Comparison of ENCODE assay signal across 8 mouse cellular contexts in the genomic region with DNA sequence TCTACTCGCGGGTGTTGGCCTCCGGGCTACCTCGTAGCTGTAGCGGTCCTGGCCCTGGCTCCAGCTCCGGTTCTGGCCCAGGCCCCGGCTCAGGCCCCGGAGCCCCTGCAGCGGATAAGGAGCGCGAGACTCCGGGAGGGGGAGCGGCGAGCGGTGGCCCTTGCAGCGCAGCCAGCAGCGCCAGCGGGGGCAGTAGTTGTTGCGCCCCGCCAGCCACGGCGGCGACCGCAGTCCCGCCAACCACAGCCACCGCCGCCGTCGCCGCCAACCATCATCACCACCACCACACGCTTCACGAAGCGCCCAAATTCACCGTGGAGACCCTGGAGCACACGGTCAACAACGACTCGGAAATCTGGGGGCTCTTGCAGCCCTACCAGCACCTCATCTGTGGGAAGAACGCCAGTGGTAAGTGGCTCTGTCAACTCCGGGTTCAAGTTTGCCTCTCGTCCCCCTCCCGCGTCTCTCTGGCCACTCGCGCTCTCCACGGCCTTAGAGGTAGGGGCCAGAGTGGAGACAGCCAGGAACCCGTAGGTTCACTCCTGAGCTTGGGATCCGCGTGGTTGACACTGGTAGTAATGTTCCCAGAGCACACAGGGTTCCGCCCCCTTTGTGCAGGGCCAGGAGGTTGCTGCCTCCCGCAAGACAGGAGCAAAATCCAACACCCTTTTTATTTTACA. TPM values are rescaled to one million over a fixed set of nuclear protein-coding genes. Genes with fewer than 3 reads are reported as not detected.
DNase-seq lines count a peak whose midpoint lies in the region; ATAC-seq and TF ChIP-seq lines count a peak whose summit lies in the region.

No protein-coding gene starts in this region.

- H3K27ac ChIP-seq in embryonic facial prominence, embryonic 13.5 days, result no peak overlapping the region
- peak overlapping the region; percentile 81 for H3K27ac ChIP-seq in hindbrain, embryonic 13.5 days
- H3K27ac ChIP-seq in liver, embryonic 11.5 days (ENCODE audit: low read depth, low read length), result no peak overlapping the region
- no peak overlapping the region for H3K27ac ChIP-seq in neural tube, embryonic 14.5 days (ENCODE audit: low read depth, low read length)

- under 1% methylated on average over 48 of the region's 50 CpGs for WGBS in embryonic facial prominence, embryonic 13.5 days
- WGBS in hindbrain, embryonic 13.5 days, result 1% methylated on average over 50 of the region's 50 CpGs
- WGBS in liver, embryonic 11.5 days, result 2% methylated on average over 50 of the region's 50 CpGs
- 1% methylated on average over 49 of the region's 50 CpGs for WGBS in neural tube, embryonic 14.5 days

- H3K4me1 ChIP-seq in G1E (ENCODE audit: insufficient read depth, low read depth, low read length), result no peaks in the 10 kb centered on the region
- H3K4me1 ChIP-seq in embryonic facial prominence, embryonic 13.5 days, result peaks cover 37% of the 10 kb centered on the region
- peaks cover 51% of the 10 kb centered on the region for H3K4me1 ChIP-seq in hindbrain, embryonic 13.5 days (replicated peaks)
- no peaks in the 10 kb centered on the region for H3K4me1 ChIP-seq in liver, embryonic 11.5 days (replicated peaks; ENCODE audit: control insufficient read depth, insufficient read depth, low read length)
- 0 out of 2 replicates have a peak, but pooled peaks cover 4% of the 10 kb centered on the region for H3K4me1 ChIP-seq in neural tube, embryonic 14.5 days (ENCODE audit: control insufficient read depth, insufficient read depth, low read length)

- peak overlapping the region; percentile 100 for H3K4me2 ChIP-seq in embryonic facial prominence, embryonic 13.5 days
- peak overlapping the region; percentile 98 for H3K4me2 ChIP-seq in hindbrain, embryonic 13.5 days
- peak overlapping the region; percentile 90 for H3K4me2 ChIP-seq in liver, embryonic 11.5 days
- peak overlapping the region; percentile 95 for H3K4me2 ChIP-seq in neural tube, embryonic 14.5 days (ENCODE audit: low read depth, low read length)

- peaks cover 87% of the 10 kb centered on the region for H3K9me3 ChIP-seq in G1E (replicated peaks)
- no peaks in the 10 kb centered on the region for H3K9me3 ChIP-seq in embryonic facial prominence, embryonic 13.5 days
- H3K9me3 ChIP-seq in hindbrain, embryonic 13.5 days, result no peaks in the 10 kb centered on the region
- no peaks in the 10 kb centered on the region for H3K9me3 ChIP-seq in liver, embryonic 11.5 days (ENCODE audit: control insufficient read depth, low read length)
- no peaks in the 10 kb centered on the region for H3K9me3 ChIP-seq in neural tube, embryonic 14.5 days (ENCODE audit: control insufficient read depth, low read length)

- peak; percentile 28 for DNase-seq in gastrocnemius, postnatal 10 days
- no peak for DNase-seq in gastrocnemius, postnatal 4 days (ENCODE audit: low spot score in 2 of 2)
- no peak for DNase-seq in G1E (ENCODE audit: low spot score)
- DNase-seq in liver, embryonic 11.5 days (ENCODE audit: low spot score), result peak; percentile 32

- no peaks in the 10 kb centered on the region for H3K27me3 ChIP-seq in G1E (ENCODE audit: insufficient read depth, low read length)
- H3K27me3 ChIP-seq in embryonic facial prominence, embryonic 13.5 days, result peaks cover 18% of the 10 kb centered on the region
- H3K27me3 ChIP-seq in hindbrain, embryonic 13.5 days, result 0 out of 2 replicates have a peak, but pooled peaks cover 3% of the 10 kb centered on the region
- peaks cover 29% of the 10 kb centered on the region for H3K27me3 ChIP-seq in liver, embryonic 11.5 days (replicated peaks; ENCODE audit: control insufficient read depth, insufficient read depth, low read length)
- peaks cover 3% of the 10 kb centered on the region; the same call in 1 of the 2 replicates for H3K27me3 ChIP-seq in neural tube, embryonic 14.5 days (ENCODE audit: control insufficient read depth, insufficient read depth, low read length)

- H3K9ac ChIP-seq in embryonic facial prominence, embryonic 13.5 days, result peak overlapping the region; percentile 83
- H3K9ac ChIP-seq in hindbrain, embryonic 13.5 days, result peak overlapping the region; percentile 85
- H3K9ac ChIP-seq in liver, embryonic 11.5 days (ENCODE audit: low read depth, low read length), result no peak overlapping the region
- peak overlapping the region; percentile 74 for H3K9ac ChIP-seq in neural tube, embryonic 14.5 days (replicated peaks; ENCODE audit: low read depth, low read length)

- no peaks in the 10 kb centered on the region for H3K36me3 ChIP-seq in G1E (replicated peaks)
- H3K36me3 ChIP-seq in embryonic facial prominence, embryonic 13.5 days, result no peaks in the 10 kb centered on the region
- no peaks in the 10 kb centered on the region for H3K36me3 ChIP-seq in hindbrain, embryonic 13.5 days
- H3K36me3 ChIP-seq in liver, embryonic 11.5 days (ENCODE audit: control insufficient read depth, insufficient read depth, low read length), result no peaks in the 10 kb centered on the region
- H3K36me3 ChIP-seq in neural tube, embryonic 14.5 days (ENCODE audit: control insufficient read depth, insufficient read depth, low read length), result no peaks in the 10 kb centered on the region

- TF ChIP-seq CTCF in G1E (IDR thresholded peaks at IDR 0.05; ENCODE audit: low read depth, low read length), result no peak

- peak overlapping the region; percentile 35; the same call in 1 of the 2 replicates for H3K4me3 ChIP-seq in G1E (ENCODE audit: low read depth, low read length)
- H3K4me3 ChIP-seq in embryonic facial prominence, embryonic 13.5 days, result peak overlapping the region; percentile 69
- peak overlapping the region; percentile 73 for H3K4me3 ChIP-seq in hindbrain, embryonic 13.5 days
- H3K4me3 ChIP-seq in liver, embryonic 11.5 days (ENCODE audit: low read depth, low read length), result peak overlapping the region; percentile 53
- H3K4me3 ChIP-seq in neural tube, embryonic 14.5 days (ENCODE audit: low read depth, low read length), result peak overlapping the region; percentile 69

- ATAC-seq in G1E (ENCODE audit: extremely low read depth, insufficient number of reproducible peaks, low FRiP score, poor library complexity, severe bottlenecking), result no peak
- ATAC-seq in embryonic facial prominence, embryonic 13.5 days (ENCODE audit: insufficient number of reproducible peaks, insufficient read depth, low FRiP score, low TSS enrichment, low read depth), result no peak
- no peak; the same call in 1 of the 2 replicates for ATAC-seq in hindbrain, embryonic 13.5 days (ENCODE audit: low FRiP score)
- no peak for ATAC-seq in liver, embryonic 11.5 days (replicated peaks; ENCODE audit: low FRiP score)
- peak; percentile 11 for ATAC-seq in neural tube, embryonic 14.5 days (ENCODE audit: low read depth)
- no peak for ATAC-seq in monocyte, adult 5-6 weeks (replicated peaks; ENCODE audit: insufficient number of reproducible peaks, low FRiP score, low TSS enrichment, poor library complexity, severe bottlenecking)

RNA-seq across cellular contexts. Expression of a gene that starts 1.6 kb away (rescaled TPM):
- 1 to 10 TPM; 1.2 to 1.9 TPM for total RNA-seq in gastrocnemius, postnatal 10 days (2021)
- total RNA-seq in gastrocnemius, postnatal 4 days (2021), result 1 to 10 TPM; 2.4 to 2.6 TPM
- not detected in 2 replicates for total RNA-seq in G1E (2014; fragmentation: Nextera tagmentation)
- 0.12 and 0.16 TPM in 2 replicates for total RNA-seq in G1E (2017)
- not detected in 2 replicates for polyA plus RNA-seq in G1E (2012)
- 6.4 and 7.2 TPM in 2 replicates for polyA plus RNA-seq in embryonic facial prominence, embryonic 13.5 days (2015; fragmentation: Nextera tagmentation; extraction: Ambion mirVana)
- polyA plus RNA-seq in hindbrain, embryonic 13.5 days (2015; fragmentation: Nextera tagmentation; extraction: Ambion mirVana), result 14.5 and 15.7 TPM in 2 replicates
- polyA plus RNA-seq in liver, embryonic 11.5 days (2014; fragmentation: Nextera tagmentation; extraction: Ambion mirVana), result 0.51 and 0.88 TPM in 2 replicates
- 27.9 and 32.1 TPM in 2 replicates for polyA plus RNA-seq in neural tube, embryonic 14.5 days (2014; fragmentation: Nextera tagmentation; extraction: Ambion mirVana)
- total RNA-seq in monocyte, adult 5-6 weeks (2017), result 1.6 to 7.7 TPM (median 1.8 TPM) in 3 replicates

Comparison
In these comparisons a context has a peak if more than half of its experiments do, and no peak if none do; other contexts are left out.
1. DNase-seq: peak in gastrocnemius, postnatal 10 days (single experiment) and liver, embryonic 11.5 days (single experiment); none in gastrocnemius, postnatal 4 days (0 of 2) and G1E (single experiment).
2. Peak in every context shown above with its lines, with median percentiles within 50 percentile points of each other: H3K4me3 ChIP-seq and H3K4me2 ChIP-seq.